Mouse (Mus musculus) intestine, embryonic 16.5 days (tissue): ENCODE measurements around the gene Lrrc8c. TPM values are rescaled to one million over a fixed set of nuclear protein-coding genes. Genes with fewer than 3 reads are reported as not detected.

ENCODE experiments used
- ATAC-seq: fragments of 200-750 bp; cut with Nextera tagmentation; 2 replicates; pipeline ENCODE4 v1.8.0; 2017; ENCODE audit warnings: moderate TSS enrichment, moderate library complexity
- H3K27ac ChIP-seq: fragments of 300-500 bp; sonication (generic); 2 replicates; pipeline ENCODE4 v1.5.1; 2014; ENCODE audit warnings: mild to moderate bottlenecking, low read length
- H3K27me3 ChIP-seq: fragments of 300-500 bp; sonication (generic); replicated peaks from 2 replicates; pipeline ENCODE4 v1.6.1; 2014; ENCODE audit warnings: low read length, control low read depth, mixed read lengths; ENCODE audit not compliant: control insufficient read depth, insufficient read depth
- H3K36me3 ChIP-seq: fragments of 300-500 bp; sonication (generic); 2 replicates; pipeline ENCODE4 v1.6.1; 2014; ENCODE audit warnings: low read length, control low read depth; ENCODE audit not compliant: control insufficient read depth, insufficient read depth
- H3K4me1 ChIP-seq: fragments of 300-500 bp; sonication (generic); 2 replicates; pipeline ENCODE4 v1.6.1; 2014; ENCODE audit warnings: low read length, control low read depth, mixed read lengths; ENCODE audit not compliant: control insufficient read depth, insufficient read depth
- H3K4me2 ChIP-seq: fragments of 300-500 bp; sonication (generic); 2 replicates; pipeline ENCODE4 v1.6.1; 2014; ENCODE audit warnings: low read depth, low read length, control low read depth
- H3K4me3 ChIP-seq: fragments of 300-500 bp; sonication (generic); 2 replicates; pipeline ENCODE4 v1.5.1; 2014; ENCODE audit warnings: mild to moderate bottlenecking, low read length
- H3K9ac ChIP-seq: fragments of 300-500 bp; sonication (generic); 2 replicates; pipeline ENCODE4 v1.6.1; 2014; ENCODE audit warnings: low read depth, low read length
- H3K9me3 ChIP-seq: fragments of 300-500 bp; sonication (generic); 2 replicates; pipeline ENCODE4 v1.6.1; 2016; ENCODE audit warnings: low read length, control low read depth; ENCODE audit not compliant: control insufficient read depth
- WGBS: fragments of 180-500 bp; shearing (Covaris S2); extraction: QIAGEN DNeasy Blood & Tissue Kit; methylation state at CpG from one replicate; pipeline ENCODE4 v1.1.7; 2014; 5-methylcytosine and 5-hydroxymethylcytosine counted together
- polyA plus RNA-seq: library from polyadenylated mRNA; unstranded; fragments of >200 nt; fragmentation: Nextera tagmentation; extraction: Ambion mirVana; gene quantifications from 2 replicates; pipeline ENCODE4 v1.2.1, GENCODE M21; 2015

The Lrrc8c gene
- polyA plus RNA-seq, 1 experiment from 2014 or later = 12.0 TPM

GRCm38 (mm10) chr5:105616538-105616937 lies 97.3 kb downstream of the Lrrc8c start:
- no peak overlapping the region for H3K9ac ChIP-seq
- no peak overlapping the region for H3K4me3 ChIP-seq
- 74% methylated on average over 5 of the region's 5 CpGs for WGBS
- H3K9me3 ChIP-seq = no peaks in the 10 kb centered on the region
- ATAC-seq = no peak
- no peak overlapping the region for H3K27ac ChIP-seq
- no peak overlapping the region for H3K4me2 ChIP-seq
- no peaks in the 10 kb centered on the region for H3K27me3 ChIP-seq
- H3K36me3 ChIP-seq = no peaks in the 10 kb centered on the region
- H3K4me1 ChIP-seq = no peaks in the 10 kb centered on the region

DNA sequence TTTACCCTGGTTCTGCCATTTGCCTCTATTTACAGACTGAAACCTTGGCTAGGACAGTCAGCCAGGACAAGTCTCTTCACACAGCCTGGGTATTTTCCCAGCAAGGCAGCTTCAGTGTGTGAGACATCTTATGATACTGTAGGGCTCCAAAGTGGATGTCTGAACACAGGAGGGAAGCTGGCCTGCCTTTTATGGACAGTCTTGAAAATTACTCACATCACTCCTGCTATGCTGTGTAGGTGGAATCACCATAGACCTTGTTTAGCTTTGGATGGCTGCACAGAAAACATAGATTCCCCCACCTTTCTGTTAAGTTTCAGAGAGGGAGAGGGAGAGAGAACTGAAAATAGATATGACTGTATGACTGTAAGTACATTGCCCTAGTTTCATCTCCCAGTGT lies 99.3 kb downstream of the Lrrc8c start:
- Histone ChIP-seq H3K27ac (no peak overlapping the region), H3K27me3 (no peaks in the 10 kb centered on the region), H3K9me3 (no peaks in the 10 kb centered on the region), H3K36me3 (no peaks in the 10 kb centered on the region), H3K4me3 (no peak overlapping the region), H3K9ac (no peak overlapping the region), H3K4me1 (no peaks in the 10 kb centered on the region), H3K4me2 (no peak overlapping the region)
- ATAC-seq = no peak

- H3K4me3 ChIP-seq = no peak overlapping the region
- H3K27ac ChIP-seq = no peak overlapping the region
- no peaks in the 10 kb centered on the region for H3K27me3 ChIP-seq
- no peaks in the 10 kb centered on the region for H3K9me3 ChIP-seq
- 90% methylated on average over 2 of the region's 2 CpGs for WGBS
- H3K9ac ChIP-seq = no peak overlapping the region
- no peak for ATAC-seq
- H3K36me3 ChIP-seq = no peaks in the 10 kb centered on the region
- H3K4me1 ChIP-seq = no peaks in the 10 kb centered on the region
- no peak overlapping the region for H3K4me2 ChIP-seq
These were observed 100.5 kb downstream of the Lrrc8c start for GRCm38 (mm10) chr5:105619666-105620065.

GRCm38 (mm10) chr5:105620505-105621116 lies 101.4 kb downstream of the Lrrc8c start:
- Histone ChIP-seq H3K36me3 (no peaks in the 10 kb centered on the region), H3K4me1 (no peaks in the 10 kb centered on the region), H3K4me2 (no peak overlapping the region), H3K4me3 (no peak overlapping the region), H3K27me3 (no peaks in the 10 kb centered on the region), H3K9me3 (no peaks in the 10 kb centered on the region), H3K9ac (no peak overlapping the region), H3K27ac (no peak overlapping the region; the same call in 1 of the 2 replicates)
- 59% methylated on average over 6 of the region's 6 CpGs for WGBS
- peak; percentile 53; the same call in 1 of the 2 replicates for ATAC-seq

DNA sequence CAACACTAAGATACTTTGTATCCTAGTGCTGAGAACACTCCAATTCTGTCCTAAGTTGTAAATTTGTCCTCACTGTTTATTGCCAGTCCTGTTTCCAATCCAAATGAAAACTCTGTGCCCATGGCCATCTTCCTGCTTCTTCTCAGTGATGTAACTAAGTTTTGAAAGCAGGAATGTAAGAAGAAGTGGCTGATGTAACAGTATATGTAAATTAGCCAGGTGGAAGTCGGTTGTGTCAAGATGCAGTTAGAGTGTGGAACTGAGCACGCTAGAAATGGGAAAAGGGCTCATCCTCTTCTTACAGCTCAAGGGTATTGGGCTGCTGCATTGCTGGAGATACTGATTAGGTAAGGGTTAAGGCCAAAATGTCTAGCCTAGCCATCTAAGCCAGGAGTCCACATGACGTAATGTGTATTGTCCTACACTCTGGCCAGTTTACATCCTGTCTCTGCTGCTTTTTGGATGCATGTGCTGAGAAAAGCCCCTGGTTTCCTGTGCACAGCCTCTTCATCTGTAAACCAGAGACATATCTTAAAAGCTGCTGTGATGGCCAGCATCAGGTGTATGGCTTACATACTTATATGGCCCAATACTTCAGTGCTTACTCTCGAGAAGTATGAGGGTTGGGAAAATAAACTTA lies 104.0 kb downstream of the Lrrc8c start:
- peak; percentile 38; the same call in 1 of the 2 replicates for ATAC-seq
- Histone ChIP-seq H3K9ac (0 out of 2 replicates have a peak overlapping the region, but pooled peaks have one; percentile 24), H3K4me2 (no peak overlapping the region), H3K27ac (peak overlapping the region; percentile 2; the same call in 1 of the 2 replicates), H3K36me3 (no peaks in the 10 kb centered on the region), H3K4me1 (no peaks in the 10 kb centered on the region), H3K9me3 (no peaks in the 10 kb centered on the region), H3K4me3 (no peak overlapping the region), H3K27me3 (no peaks in the 10 kb centered on the region)
- 50% methylated on average over 4 of the region's 4 CpGs for WGBS

- H3K27me3 ChIP-seq = no peaks in the 10 kb centered on the region
- H3K36me3 ChIP-seq = no peaks in the 10 kb centered on the region
- 87% methylated on average over 3 of the region's 3 CpGs for WGBS
- no peak for ATAC-seq
- no peaks in the 10 kb centered on the region for H3K9me3 ChIP-seq
- H3K9ac ChIP-seq = no peak overlapping the region
- H3K27ac ChIP-seq = 0 out of 2 replicates have a peak overlapping the region, but pooled peaks have one; percentile 2
- no peak overlapping the region for H3K4me2 ChIP-seq
- H3K4me3 ChIP-seq = no peak overlapping the region
- H3K4me1 ChIP-seq = no peaks in the 10 kb centered on the region
These were observed 105.1 kb downstream of the Lrrc8c start for GRCm38 (mm10) chr5:105624257-105624656.

DNA sequence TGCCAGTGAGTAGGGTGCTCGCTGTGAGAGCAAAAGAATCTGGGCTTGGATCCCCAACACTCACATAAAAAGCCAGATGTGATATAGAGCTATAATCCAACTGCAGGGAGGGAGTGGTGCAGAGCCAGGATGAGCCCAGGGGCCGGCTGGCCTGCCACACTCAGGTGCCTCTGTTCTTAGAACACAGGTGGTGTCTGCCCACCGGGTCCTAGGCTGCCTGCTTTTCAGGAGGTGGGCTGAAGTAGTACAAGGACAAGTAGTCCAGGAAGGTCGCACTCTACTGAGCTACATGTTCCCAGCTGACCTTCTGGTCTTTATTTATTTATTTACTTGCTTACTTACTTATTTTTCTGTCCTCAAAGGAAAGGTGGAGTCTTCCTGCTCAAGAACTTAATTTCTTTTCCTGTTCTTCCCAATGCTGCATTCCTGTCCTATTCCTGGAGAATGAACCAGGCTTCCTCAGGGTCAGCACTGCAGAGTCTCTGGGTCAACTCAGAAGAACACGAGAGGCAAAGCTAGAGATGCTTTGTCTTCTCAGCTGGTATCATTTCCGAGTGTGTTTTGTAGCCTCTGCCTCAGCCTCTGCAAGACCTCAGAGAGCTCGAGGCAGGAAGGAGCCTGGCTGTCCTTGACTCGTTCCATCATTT lies 106.4 kb downstream of the Lrrc8c start:
- Histone ChIP-seq H3K9me3 (no peaks in the 10 kb centered on the region), H3K4me1 (no peaks in the 10 kb centered on the region), H3K36me3 (no peaks in the 10 kb centered on the region), H3K4me2 (no peak overlapping the region), H3K9ac (no peak overlapping the region), H3K27ac (peak overlapping the region; percentile 25; the same call in 1 of the 2 replicates), H3K4me3 (no peak overlapping the region), H3K27me3 (no peaks in the 10 kb centered on the region)
- ATAC-seq = no peak
- 67% methylated on average over 8 of the region's 8 CpGs for WGBS

DNA sequence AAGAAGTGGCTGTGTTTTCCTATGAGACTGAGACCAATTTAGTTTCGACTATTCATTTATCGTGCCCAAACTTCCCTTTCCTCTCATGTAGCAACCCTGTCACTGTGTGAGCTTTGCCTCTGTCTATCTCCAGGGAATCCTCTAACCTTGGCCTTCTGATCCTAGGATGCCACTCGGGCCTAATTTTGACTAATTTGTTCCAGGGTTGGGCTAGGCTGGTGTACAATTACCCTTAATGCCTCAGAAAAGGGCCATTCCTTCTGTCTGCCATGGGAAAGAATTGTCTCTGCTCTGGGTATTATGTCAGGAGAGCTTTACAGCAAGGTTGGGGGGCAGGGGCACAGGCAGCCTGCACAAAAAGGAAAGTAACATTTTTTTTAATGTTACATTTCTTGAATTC lies 107.2 kb downstream of the Lrrc8c start:
- Histone ChIP-seq H3K27me3 (no peaks in the 10 kb centered on the region), H3K4me2 (no peak overlapping the region), H3K9me3 (no peaks in the 10 kb centered on the region), H3K36me3 (no peaks in the 10 kb centered on the region), H3K4me1 (no peaks in the 10 kb centered on the region), H3K9ac (no peak overlapping the region), H3K4me3 (no peak overlapping the region), H3K27ac (peak overlapping the region; percentile 25; the same call in 1 of the 2 replicates)
- WGBS = 62% methylated on average over 3 of the region's 3 CpGs
- ATAC-seq = no peak

DNA sequence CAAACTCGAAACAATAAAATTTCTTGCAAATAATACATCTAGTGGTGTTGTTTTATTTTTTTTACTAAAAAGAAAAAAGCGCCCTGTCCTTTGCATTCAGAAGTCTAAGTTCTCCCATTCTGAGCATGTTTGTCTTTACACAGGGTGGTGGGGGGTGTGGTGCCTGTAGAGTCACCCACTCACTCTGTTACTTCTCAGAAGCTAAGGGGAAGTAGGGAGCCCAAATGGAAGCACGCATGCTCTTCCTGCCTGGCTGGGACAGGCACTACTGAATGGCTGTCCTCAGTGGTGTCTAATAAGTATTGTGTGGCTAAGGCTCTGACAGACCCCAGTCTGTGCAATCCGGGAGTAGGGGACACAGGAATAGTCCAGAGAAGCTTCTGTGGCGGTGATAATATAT lies 107.9 kb downstream of the Lrrc8c start:
- WGBS = 78% methylated on average over 5 of the region's 5 CpGs
- Histone ChIP-seq H3K4me1 (no peaks in the 10 kb centered on the region), H3K9ac (no peak overlapping the region), H3K9me3 (no peaks in the 10 kb centered on the region), H3K27ac (no peak overlapping the region), H3K4me3 (no peak overlapping the region), H3K36me3 (no peaks in the 10 kb centered on the region), H3K27me3 (no peaks in the 10 kb centered on the region), H3K4me2 (no peak overlapping the region)
- ATAC-seq = no peak
